Mouse (Mus musculus): ENCODE data around the gene C130032M10Rik. TPM values are rescaled to one million over a fixed set of nuclear protein-coding genes. Genes with fewer than 3 reads are reported as not detected.
"Not testable (repeated sequence)": the region's sequence is repeated elsewhere in the genome, so short reads cannot be mapped to it uniquely, and the experiment has no call there.

Gene C130032M10Rik
- polyA plus RNA-seq, 2 experiments from 2014 or later, result not detected

DNA sequence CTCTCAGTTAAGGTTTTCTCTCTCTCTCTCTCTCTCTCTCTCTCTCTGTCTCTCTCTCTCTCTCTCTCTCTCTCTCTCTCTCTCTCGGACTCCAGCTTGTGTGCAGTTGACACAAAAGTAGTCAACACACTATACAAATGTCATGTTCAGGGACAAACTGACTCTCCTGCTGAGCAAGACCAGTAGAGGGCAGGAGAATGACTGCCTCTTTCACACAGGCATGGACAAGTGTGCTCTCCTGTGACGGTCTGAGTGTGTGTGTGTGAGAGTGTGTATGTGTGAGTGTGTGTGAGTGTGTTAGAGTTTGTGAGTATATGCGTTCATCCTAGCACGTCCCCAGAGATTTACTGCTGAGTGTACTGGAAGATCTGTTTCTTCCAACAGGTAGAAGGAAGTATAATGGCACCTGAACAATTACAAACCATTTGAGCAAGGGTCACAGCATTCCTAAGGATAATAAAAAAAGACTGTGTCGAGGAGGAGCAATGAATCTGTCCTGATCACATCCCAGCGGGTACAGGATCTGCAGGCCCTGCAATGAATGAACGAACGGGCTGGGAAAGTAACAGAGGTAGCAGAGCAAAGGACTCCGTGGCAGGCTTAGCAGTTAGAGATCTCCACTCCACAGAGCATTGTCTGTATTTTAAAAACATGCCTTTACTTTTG lies 3.4 kb downstream of the C130032M10Rik start:
- ATAC-seq, result no peak

DNA sequence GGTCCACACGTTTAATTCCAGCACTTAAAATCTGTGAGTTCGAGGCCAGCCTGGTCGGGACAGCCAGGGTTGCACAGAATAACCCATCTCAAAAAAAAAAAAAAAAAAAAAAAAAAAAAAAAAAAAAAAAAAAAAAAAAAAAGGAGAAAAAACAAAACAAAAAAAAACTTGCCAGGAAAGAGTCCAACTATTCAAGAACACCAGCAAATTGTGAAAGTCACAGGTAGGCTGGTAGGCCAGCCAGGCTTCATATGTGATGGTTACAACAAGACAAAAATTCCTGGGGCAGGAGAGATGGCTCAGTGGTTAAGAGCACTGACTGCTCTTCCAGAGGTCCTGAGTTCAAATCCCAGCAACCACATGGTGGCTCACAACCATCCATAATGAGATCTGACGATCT lies 5.0 kb downstream of the C130032M10Rik start:
- ATAC-seq, result not testable (repeated sequence)

DNA sequence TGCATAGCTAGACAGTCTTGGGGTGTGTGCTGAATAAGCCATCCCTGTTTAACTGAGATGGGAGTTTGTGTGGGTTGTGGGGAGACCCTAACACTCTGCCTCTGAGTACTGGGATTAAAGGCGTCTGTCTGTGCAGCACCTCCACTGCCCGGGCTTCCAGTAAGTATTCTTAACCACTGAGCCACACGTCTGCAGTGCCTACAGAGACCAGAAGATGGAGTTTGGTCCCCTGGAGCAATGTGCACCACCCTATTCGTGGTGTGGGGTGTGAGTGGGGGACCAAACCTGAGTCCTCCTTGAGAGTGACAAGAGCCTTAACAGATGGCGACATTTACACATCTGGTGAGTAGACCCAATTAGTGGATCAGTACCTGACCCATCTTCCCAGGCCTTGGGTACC lies 6.5 kb downstream of the C130032M10Rik start:
- ATAC-seq, result no peak

DNA sequence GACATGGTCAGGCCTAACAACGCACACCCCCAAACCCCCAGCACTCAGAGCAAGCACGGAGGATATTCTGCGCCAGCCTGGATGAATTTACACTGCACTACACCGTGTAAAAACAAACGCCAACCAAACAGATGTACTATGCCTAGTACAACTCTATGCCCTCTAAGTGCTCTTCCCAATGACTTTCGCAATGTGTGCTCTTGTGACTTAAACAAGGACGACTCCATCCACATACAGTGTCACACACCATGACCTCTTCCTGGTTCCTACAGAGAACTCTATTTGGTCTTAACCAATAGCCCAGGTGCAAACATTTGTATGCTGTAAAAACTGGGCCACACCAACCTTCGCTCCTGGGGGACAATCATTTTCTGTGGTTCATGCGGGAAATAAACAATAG lies 7.0 kb downstream of the C130032M10Rik start:
- no peak for ATAC-seq

DNA sequence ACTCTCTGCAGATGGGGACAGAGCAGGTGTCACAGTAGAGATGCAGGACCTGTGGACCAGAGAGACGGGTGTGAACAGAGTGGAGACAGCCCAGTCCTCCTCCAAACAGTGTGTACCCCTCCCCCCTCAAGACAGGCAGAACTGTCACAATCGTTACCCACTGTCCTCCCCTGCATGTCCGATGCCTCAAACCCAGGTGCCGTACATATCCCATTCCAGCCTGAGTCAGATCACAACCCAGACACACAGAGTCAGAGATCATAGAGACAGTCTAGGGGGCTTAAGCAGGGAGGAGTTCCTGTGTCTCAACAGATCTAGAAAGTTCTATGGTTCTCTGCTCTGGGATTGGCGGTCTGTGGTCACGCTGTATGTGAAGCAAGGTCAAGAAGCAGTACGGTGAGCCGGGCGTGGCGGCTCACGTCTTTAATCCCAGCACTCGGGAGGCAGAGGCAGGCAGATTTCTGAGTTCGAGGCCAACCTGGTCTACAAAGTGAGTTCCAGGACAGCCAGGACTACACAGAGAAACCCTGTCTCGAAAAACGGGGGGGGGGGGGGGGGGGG lies 9.7 kb downstream of the C130032M10Rik start:
- no peak for ATAC-seq

DNA sequence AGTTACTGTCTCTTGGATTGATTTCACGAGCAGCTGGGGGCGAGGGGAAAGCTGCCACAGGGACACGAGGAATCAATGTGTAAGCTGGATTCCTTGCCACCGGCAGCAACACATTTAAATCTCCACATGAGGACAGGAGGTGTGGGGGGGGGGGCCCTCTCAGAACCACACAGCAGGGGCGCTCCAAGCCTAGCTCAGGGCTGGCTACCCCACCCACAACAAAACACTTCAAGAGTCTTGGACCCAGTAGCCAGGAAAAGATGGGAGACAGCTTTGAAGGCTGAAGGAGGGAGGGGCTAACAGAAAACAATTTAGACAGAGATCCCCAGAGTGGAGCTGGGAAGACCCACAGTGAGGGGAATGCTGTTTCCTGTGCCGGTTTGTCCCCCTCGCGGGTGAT lies 10.4 kb downstream of the C130032M10Rik start:
- no peak for ATAC-seq

DNA sequence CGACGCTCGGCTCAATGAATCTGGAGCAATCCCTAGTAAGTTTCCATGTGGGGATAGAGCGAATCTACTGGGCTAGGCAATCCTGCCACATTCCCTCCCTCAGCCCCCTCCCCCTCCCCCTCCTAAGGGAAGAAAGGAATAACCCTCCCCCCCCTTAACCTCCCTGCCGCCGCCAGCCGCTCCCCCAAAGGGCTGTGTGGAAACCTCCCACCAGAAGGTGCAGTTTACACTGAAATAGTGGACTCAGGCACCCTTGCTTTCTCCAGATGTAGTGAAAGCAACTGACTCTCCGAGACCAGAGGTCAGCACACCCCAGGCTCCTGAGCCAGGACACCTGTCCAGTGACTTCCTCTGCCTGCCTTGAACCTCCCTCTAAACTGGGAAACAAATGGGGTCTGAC lies 11.1 kb downstream of the C130032M10Rik start:
- ATAC-seq, result no peak

- peak; percentile 96 for ATAC-seq
These were observed 11.6 kb downstream of the C130032M10Rik start for GRCm38 (mm10) chr9:114527085-114527484.

- ATAC-seq, result no peak
These were observed 12.6 kb downstream of the C130032M10Rik start for GRCm38 (mm10) chr9:114527992-114528679.

GRCm38 (mm10) chr9:114528680-114529048 lies 13.2 kb downstream of the C130032M10Rik start:
- ATAC-seq, result no peak

DNA sequence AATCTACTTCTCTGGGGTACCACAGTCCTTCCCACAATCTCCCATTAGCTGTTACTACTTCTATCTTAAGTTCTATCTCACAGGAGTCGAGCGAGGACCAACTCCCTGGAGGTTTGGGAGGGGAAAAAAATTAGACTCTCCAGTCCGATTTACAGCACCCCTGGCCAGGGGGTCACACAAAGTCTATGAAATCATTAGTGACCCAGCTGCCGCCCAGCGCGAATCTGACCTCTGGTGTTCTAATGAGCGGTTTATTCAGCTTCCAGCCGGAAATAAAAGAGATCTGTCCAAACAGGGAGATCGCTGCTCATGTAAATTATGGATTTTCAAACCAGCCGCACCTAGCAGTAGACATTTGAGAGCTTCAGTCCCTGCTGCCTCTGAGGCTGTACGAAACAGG lies 15.8 kb downstream of the C130032M10Rik start:
- no peak for ATAC-seq

- no peak for ATAC-seq
These were observed 18.4 kb downstream of the C130032M10Rik start for GRCm38 (mm10) chr9:114533848-114534247.

- ATAC-seq, result no peak
These were observed 19.4 kb downstream of the C130032M10Rik start for GRCm38 (mm10) chr9:114534747-114535517.

GRCm38 (mm10) chr9:114536628-114537027 lies 21.1 kb downstream of the C130032M10Rik start:
- no peak for ATAC-seq

DNA sequence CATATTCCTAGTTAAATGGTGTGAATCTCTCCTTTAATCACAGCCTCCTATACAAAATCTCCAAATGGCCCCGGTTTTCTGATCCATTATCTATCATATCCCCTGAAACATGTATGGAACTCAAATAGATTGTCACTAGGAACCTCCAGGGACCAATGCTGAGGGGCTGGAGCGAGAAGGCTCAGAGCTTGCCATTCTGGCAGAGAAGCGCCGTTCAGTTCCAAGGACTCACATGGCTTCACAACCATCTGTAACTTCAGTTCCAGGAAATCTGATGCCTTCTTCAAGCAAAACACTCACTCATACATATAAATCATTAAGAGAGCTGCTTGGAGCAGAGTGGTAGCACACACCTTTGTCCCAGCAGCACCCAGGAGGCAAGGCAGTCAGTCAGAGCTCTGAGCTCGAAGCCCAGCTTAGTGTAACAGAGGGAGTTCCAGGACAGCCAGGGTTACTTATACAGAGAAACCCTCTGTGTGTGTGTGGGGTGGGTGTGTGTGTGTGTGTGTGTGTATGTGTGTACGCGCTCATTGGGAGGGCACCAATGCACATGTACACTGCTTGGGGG lies 23.6 kb downstream of the C130032M10Rik start:
- ATAC-seq, result no peak

GRCm38 (mm10) chr9:114541279-114541741 lies 25.8 kb downstream of the C130032M10Rik start:
- ATAC-seq, result no peak

- ATAC-seq, result no peak
These were observed 28.6 kb downstream of the C130032M10Rik start for GRCm38 (mm10) chr9:114543882-114544753.

DNA sequence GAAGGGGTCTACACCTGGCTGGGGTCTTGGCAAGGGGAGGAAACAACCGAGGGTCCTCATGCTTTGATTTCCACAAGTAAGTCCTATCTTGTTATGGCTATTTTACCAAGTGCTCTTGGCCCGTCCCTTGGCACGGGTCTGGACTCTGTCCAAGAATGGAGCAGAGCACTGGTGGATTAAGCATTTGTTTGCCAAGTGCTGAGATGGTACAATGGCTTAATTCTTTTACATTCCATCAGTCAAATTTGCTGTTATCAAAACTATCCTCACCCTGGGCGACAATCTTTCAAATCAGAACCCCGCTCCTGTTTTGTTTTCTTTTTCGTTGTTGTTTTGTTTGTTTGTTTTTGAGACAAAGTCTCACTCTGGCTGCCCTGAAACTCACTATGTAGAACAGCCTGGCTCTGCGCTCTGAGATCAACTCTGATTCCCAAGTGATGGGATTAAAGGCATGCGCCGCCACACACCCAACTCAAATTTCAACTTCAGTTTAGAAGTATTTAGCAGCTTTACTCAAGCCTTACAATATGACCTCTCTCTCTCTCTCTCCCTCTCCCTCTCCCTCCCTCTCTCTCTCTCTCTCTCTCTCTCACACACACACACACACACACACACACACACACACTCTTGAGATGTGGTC lies 29.4 kb downstream of the C130032M10Rik start:
- no peak for ATAC-seq

DNA sequence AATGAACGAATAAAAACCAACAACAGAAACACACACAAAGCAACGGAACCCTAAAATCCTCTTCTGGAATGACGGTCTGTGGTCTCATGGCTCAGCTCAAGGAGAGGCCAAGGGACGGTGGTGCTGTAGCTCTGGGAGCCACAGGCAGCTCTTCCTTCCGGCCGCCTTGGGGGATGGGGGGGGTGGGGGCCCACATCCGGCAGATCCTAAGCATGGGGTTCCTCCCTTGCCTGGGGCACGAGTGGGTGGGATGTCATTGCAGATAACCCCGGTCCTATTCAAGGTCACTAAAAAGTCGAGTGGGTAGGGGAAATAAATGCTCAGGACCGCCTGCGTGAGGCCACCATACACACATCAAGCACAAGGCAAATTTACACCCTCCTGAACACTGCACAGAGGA lies 31.3 kb downstream of the C130032M10Rik start:
- peak; percentile 89 for ATAC-seq

DNA sequence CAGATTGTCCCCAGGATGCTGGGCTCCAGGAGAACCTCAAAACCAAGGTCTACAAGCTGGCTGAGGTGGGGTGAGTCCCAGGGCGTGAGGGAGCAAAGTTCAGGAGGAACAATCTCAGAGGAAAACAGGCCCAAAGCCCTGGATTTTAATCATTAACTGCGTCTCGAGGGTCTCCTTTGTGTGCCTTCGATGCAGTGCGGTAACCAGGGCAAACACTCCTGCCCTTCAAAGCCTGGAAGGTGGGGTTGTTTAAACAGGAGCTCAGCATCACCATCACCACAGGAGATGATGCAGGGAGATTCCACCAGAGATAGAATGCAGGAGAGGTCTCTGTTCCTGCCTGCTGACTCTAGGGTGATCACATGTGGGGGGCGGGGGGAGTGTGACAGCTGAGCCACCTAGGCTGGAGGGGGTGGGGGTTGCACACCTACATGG lies 32.2 kb downstream of the C130032M10Rik start:
- no peak for ATAC-seq

- ATAC-seq, result no peak
These were observed 33.0 kb downstream of the C130032M10Rik start for GRCm38 (mm10) chr9:114548496-114548895.
